Mouse (Mus musculus): Measurements from ENCODE around the gene Slc44a1. TPM values are rescaled to one million over a fixed set of nuclear protein-coding genes. Genes with fewer than 3 reads are reported as not detected.

Gene Slc44a1
- total RNA-seq (2021) (100 to 1,000 TPM in 1 of 2 experiments, 10 to 100 TPM in 1; 79.5 to 125 TPM), polyA plus RNA-seq (2012; rRNA removed) (14.5 and 17.1 TPM in 2 replicates)
- long read RNA-seq, full-length matches to known transcripts = 88 of 102 reads
- long read RNA-seq, partial matches to known transcripts = 4 of 102 reads
- long read RNA-seq, other reads (novel, unspliced or antisense) = 10 of 102 reads

DNA sequence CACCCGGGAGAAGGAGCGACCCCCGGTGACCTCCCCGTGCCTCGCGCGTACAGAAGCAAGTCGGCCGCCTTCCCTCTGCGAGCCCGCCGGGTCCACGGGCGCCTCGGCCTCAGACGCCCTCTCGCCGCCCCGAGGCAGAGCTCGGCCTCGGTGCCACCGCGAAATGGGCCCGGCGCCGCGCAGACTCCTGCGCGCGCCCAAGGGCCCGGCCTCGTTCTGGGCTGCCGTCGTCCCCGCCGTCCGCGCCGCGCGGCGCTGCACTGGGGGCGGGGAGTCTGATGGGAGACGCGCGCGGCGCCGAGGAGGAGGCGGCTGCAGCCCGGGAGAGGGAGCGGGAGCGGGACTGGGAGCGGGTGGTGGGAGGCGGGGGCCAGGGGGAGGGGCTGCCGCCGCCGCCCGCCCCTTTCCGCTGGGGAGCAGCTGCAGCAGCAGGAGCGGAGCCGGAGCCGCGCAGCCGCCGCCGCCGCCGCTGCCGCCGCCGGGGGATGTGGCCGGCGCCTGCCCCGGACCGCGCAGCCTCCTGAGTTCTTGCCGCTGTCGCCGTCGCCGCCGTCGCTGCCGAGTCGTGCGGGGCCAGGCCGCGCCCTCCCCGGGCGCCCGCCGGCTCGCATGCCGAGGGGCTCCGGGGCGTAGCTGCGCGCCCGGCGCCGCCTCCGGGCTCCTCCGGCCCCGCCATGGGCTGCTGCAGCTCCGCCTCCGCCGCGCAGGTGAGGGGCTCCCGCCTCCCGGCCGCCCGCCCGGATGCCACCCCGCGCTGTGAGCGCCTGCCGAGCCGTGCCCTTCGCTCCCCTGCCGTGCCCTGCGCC, at the start of gene Slc44a1:
TSS of gene Slc44a1 (plus strand) at position 404 of the 806 bp plus-strand sequence.
- peak; percentile 97 for DNase-seq

- peak; percentile 82 for DNase-seq
Observed at GRCm38 (mm10) chr4:53395002-53395401, 45.2 kb upstream of the Slc44a1 start.

DNA sequence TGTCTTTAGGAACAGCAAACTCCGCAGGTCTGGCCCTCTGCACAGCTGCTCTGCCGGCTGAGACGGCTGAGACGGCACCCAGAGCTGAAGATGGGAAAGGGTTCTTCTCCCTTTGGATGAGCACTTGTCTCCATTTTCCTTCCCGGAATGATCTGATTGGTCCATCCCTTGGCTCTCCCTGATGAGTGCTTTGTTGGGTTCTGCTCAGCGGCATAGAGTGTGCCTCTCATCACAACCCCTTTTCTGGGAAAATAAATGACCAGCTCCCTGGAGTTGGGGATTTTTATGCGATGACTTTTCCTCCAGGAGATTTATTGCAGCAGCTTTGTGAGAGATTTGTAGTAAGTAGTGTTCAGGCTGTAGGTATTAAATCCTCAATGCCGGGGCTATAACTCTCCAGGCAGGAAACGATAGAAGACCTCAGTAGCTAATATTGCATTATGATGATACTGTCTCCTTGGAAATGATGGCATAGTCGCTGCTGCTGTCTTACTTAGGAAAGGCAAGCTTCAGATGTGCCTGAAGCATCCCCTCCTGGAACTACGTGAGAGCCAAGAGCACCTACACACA, 43.5 kb upstream of the Slc44a1 start:
- peak; percentile 24 for DNase-seq

DNA sequence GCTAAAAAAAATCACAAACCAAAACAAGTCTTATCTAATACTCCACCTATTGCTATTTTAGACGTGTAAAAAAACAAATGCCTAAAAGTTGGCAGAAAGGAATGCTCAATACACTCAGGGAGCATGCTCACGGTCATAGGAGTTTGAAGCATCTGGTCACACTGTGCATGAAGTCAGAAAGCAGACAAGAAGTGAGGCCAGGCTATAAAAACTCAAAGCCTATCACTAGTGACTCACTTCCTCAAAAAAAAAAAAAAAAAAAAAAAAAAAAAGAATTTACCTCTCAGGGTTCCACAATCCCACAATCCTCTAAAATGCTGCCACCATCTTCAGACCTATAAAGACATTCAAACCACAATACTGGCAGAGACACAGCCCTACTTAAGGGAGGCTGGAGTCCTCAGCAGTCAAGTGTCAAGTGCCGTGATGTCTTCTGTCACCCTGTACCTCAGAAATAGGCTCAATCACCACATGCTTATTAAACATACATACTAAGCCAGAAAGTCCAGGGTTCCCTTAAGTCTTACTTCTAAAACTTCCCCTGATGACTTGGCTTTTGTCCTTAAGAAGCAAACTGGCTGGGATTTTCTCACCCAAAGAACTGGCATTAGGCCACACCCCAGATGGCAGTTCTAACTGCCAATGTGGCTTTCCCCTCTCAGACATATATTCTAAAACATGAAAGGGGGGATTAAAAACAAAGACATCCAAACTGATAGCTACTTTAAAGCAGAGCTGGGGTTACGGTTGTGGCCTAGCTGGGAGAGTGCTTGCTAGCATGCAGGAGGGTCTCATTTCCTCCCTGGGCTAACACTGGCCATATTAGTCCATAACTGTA, 42.7 kb upstream of the Slc44a1 start:
- no peak for DNase-seq

DNA sequence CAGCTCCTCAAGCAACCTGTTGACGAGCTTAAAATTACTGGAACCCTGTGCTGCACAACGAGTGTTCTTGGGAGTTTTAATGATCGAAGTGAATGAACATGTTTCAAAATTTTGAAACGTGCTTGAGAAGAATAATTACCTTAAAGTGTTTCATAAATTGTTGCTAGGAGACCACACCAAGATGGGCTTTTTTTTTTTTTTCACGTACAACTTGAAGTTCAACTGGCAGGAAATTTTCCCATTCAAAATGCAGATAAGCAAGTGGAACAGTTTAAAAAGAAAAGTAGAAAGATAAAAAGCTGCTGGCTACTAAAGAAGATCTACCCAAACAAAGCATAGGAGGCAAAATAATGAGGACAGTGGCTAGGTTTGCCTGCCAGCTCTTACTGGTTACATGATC, 41.7 kb upstream of the Slc44a1 start:
- no peak for DNase-seq

DNA sequence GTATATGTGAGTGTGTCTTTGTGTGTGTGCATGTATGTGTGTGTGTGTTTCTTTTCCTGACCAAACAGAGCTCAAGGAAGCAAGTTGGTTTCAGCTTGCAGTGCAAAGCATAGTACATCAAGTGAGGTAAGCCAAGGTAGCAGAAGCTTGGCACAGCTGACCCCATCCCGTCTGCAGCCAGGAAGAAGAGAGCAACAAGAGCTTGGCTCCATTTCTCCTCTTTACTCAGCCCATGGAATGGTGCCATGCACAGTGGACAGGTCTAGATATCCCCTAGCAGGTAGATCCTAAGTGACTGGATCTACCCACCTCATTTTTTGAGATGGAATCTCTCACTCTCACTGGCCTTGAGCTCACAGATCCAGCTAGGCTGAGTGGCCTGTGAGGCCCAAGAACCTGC, 40.8 kb upstream of the Slc44a1 start:
- no peak for DNase-seq

DNA sequence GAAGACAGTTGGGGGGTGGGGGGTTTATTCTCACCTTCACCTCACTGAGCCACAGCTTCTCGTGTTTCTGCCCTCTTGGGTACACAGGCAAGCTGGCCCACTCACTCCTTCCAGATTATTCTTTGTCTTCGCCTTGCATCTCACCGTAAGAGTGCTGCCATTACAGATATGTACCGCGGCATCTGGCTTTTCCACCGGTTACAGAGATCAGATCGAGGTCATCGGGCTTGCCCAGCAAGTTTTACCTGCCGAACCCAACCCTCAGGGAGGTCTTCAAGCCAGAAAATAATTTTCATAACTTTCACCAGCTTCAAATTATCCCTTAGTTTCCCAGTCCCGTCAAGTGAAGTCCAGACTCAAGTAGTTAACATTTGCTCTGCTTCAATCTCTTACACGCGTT, 36.8 kb upstream of the Slc44a1 start:
- no peak for DNase-seq

GRCm38 (mm10) chr4:53404431-53404925, 35.7 kb upstream of the Slc44a1 start:
- no peak for DNase-seq

DNA sequence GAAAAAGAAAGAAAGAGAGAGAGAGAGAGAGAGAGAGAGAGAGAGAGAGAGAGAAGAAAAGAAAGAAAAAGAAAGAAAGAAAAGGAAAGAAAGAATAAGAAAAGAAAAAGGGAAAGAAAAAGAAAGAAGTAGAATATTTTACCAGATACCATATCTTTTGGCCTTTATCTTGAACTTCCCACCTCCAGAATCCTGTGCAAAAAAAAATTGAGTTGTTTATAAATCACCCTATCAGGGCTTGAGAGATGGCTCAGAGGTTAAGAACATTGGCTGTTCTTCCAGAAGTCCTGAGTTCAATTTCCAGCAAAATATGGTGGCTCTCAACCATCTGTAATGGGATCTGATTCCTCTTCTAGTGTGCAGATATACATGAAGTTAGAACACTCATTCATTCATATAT, 33.3 kb upstream of the Slc44a1 start:
- DNase-seq = no peak

DNA sequence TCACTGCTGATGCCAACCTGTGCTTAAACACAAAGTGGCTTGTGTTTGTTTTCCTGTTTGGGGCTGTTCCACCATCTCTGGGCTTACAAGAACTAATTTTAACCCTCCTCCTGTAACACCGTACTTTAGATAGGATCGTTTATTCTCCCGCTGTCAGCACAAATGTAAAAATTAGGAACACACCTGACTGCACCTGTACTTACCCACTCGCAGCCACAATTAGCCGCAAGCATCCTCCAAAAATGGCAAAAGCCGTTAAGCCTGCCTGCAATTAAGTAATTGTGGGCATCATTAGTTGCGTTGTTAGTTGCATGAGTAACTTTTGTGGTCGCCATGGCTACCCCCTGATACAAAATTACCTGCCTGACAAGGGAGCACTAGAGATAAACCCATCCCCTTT, 31.4 kb upstream of the Slc44a1 start:
- no peak for DNase-seq

GRCm38 (mm10) chr4:53409526-53410085, 30.6 kb upstream of the Slc44a1 start:
- DNase-seq = peak; percentile 45

DNA sequence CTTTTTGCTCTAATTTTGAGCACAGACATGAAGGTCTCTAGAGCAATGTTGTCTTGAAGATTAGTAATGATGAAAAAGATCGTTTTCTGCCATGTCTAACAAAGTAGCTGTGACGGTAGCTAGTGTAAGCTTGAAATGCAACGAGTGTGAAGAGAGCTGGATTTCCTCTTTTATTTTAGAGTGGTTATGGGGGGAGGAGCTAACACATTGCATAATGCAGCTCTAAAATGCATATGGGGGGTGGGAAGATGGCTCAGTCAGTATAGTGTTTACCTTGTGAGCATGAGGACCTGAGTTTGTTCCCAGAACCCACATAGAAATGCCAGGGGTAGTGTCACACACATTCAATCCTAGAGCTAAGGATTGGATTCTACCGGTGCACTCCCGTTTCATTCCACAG, 29.5 kb upstream of the Slc44a1 start:
- no peak for DNase-seq

DNA sequence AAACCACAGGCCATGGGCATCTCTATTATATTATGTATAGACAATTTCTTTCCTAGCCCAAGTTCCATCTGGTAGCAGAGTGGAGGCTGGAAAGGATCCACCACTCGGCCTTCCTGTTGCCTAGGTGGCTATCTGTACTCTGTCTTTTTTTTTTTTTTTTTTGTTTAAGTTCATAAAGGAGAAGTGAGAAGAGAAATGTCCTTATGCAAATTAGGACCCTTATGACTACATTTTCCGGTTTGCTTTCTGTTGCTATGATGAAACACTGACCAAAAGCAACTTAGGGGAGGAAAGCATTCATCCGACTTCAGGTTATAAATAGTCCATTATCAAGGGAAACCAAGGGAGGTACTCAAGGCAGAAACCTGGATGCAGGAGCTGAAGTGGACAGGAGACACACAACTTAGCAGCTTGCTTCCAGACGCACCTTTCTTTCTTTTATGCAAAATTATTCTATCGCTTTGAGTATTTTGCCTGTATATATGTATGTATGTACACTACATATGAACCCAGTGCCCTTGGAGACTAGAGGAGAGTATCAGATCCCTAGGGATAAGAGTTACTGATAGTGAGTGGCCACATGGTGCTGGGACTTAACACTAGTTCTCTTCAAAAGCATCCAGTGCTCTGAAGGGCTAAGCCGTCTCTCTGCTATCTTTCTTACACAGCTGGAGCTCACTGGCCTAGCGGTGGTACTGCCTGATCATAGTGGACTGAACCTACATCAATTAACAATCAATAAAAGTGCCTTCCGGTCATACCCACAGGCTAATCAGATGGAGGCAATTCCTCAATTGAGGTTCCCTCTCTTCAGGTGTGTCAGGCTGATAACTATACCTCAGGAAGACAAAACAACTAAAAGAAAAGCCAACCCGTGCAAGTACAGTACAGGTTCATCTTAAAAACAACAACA, 28.0 kb upstream of the Slc44a1 start:
- no peak for DNase-seq

- DNase-seq = no peak
Observed at GRCm38 (mm10) chr4:53412991-53413390, 27.2 kb upstream of the Slc44a1 start.

DNA sequence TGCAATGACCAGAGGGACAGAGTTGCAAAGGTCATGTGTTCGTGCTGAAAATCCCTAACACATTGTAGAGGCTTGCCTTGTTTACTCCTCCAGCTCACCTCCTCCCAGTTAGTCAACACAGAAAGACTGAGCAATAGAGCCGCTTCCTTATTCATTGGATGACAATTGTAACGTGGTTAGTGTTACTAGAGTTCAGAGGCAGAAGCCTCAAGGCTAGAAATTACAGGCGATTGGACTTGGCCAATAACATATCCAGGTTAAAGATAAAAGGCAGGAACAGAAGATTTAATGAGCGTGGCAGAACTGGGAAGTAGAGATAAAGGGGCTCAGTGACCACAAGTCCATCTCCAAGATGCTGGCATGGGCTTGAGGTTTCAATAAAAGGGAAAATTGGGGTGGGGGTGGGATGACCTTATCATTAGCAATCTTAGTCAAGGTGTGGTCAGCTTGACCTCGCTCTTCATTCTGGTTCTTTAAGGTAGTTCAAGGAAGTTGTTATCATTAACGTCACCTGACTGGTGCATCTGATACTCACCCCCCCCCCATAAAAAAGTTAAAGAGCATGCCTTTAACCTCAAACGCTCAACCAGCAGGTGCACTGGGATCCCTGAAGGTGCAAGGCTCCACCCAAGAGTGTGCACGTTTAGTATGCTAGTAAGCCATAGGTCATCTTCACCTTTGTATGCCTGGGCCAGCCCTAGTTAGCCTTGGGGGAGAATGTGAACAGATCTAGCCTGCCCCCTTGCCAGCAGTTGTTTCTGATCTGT, 26.0 kb upstream of the Slc44a1 start:
- DNase-seq = no peak

GRCm38 (mm10) chr4:53415873-53416637, 24.2 kb upstream of the Slc44a1 start:
- peak; percentile 50 for DNase-seq

GRCm38 (mm10) chr4:53416928-53417327, 23.3 kb upstream of the Slc44a1 start:
- DNase-seq = no peak

- no peak for DNase-seq
Observed at GRCm38 (mm10) chr4:53422799-53423198, 17.4 kb upstream of the Slc44a1 start.

GRCm38 (mm10) chr4:53427120-53427519, 13.1 kb upstream of the Slc44a1 start:
- DNase-seq = no peak
